Mouse (Mus musculus) liver, embryonic 14.5 days (tissue): ENCODE measurements around the gene Ccdc88a. TPM values are rescaled to one million over a fixed set of nuclear protein-coding genes. Genes with fewer than 3 reads are reported as not detected.
A peak's percentile ranks its signal among the peaks of the same experiment; 100 is the strongest.

Experiments used
- ATAC-seq: fragments of 200-750 bp; cut with Nextera tagmentation; 2 replicates; pipeline ENCODE4 v1.8.0; 2017; ENCODE audit warnings: moderate number of reproducible peaks, mild to moderate bottlenecking, moderate library complexity; ENCODE audit not compliant: insufficient read depth
- DNase-seq, 3 experiments: peaks; one replicate each; pipeline ENCODE4 v3.0.0-alpha.2; 2012 to 2013; ENCODE audit warnings: low read depth in 3 of 3, low spot score in 3 of 3
- H3K27ac ChIP-seq: fragments of 300-500 bp; sonication (generic); 2 replicates; pipeline ENCODE4 v1.5.1; 2014; ENCODE audit warnings: moderate library complexity, mild to moderate bottlenecking, control low read depth, inconsistent platforms
- H3K27me3 ChIP-seq: fragments of 300-500 bp; sonication (generic); 2 replicates; pipeline ENCODE4 v1.6.1; 2014; ENCODE audit warnings: mild to moderate bottlenecking, low read length, moderate library complexity; ENCODE audit not compliant: control insufficient read depth, insufficient read depth
- H3K36me3 ChIP-seq: fragments of 300-500 bp; sonication (generic); replicated peaks from 2 replicates; pipeline ENCODE4 v1.6.1; 2014; ENCODE audit warnings: low read depth; ENCODE audit not compliant: control insufficient read depth, insufficient read depth
- H3K4me1 ChIP-seq, 2 experiments: fragments of 200-500 bp in 1 of 2; fragments of 300-500 bp in 1 of 2; sonication (generic) in 1 of 2; replicated peaks; 2 replicates each; pipeline ENCODE4 v1.6.1; 2012 to 2014; ENCODE audit warnings: antibody characterized with exemption in 1 of 2, inconsistent platforms in 1 of 2, low read length in 1 of 2; ENCODE audit not compliant: control insufficient read depth in 2 of 2, insufficient read depth in 2 of 2
- H3K4me2 ChIP-seq: fragments of 300-500 bp; sonication (generic); 2 replicates; pipeline ENCODE4 v1.6.1; 2014; ENCODE audit warnings: low read depth, mild to moderate bottlenecking, control low read depth, moderate library complexity
- H3K4me3 ChIP-seq, 2 experiments: fragments of 200-500 bp in 1 of 2; fragments of 300-500 bp in 1 of 2; sonication (generic) in 1 of 2; 2 replicates each; pipeline ENCODE4 v1.5.1; 2012 to 2014; ENCODE audit warnings: low read depth in 2 of 2, low read length in 2 of 2, mild to moderate bottlenecking in 2 of 2, control low read depth in 1 of 2, inconsistent platforms in 1 of 2, moderate library complexity in 1 of 2; ENCODE audit not compliant: insufficient read depth in 1 of 2
- H3K9ac ChIP-seq: fragments of 300-500 bp; sonication (generic); replicated peaks from 2 replicates; pipeline ENCODE4 v1.6.1; 2014; ENCODE audit warnings: mild to moderate bottlenecking, control low read depth, moderate library complexity
- H3K9me3 ChIP-seq: fragments of 300-500 bp; sonication (generic); 2 replicates; pipeline ENCODE4 v1.6.1; 2016; ENCODE audit warnings: low read length, mixed read lengths; ENCODE audit not compliant: control insufficient read depth
- CTCF ChIP-seq: IDR thresholded peaks from 2 replicates; pipeline ENCODE4 v1.5.1; 2016; ENCODE audit warnings: antibody characterized with exemption, low read depth, control low read depth
- EP300 ChIP-seq: IDR thresholded peaks from 2 replicates; pipeline ENCODE4 v1.6.1; 2016; ENCODE audit warnings: antibody characterized with exemption, low read depth
- WGBS: fragments of 180-500 bp; shearing (Covaris S2); extraction: QIAGEN DNeasy Blood & Tissue Kit; methylation state at CpG from one replicate; pipeline ENCODE4 v1.1.7; 2014; ENCODE audit not compliant: insufficient replicate concordance; 5-methylcytosine and 5-hydroxymethylcytosine counted together
- polyA plus RNA-seq, 2 experiments: library from polyadenylated mRNA; depleted of rRNA in 1 of 2; stranded (reverse) in 1 of 2; unstranded in 1 of 2; fragments of >200 nt; fragmentation: Nextera tagmentation in 1 of 2; extraction: Ambion mirVana in 1 of 2; gene quantifications; 2 replicates each; pipeline versions ENCODE4 v1.2.1 to v1.2.3; 2012 to 2014

The Ccdc88a gene
- polyA plus RNA-seq, 2 experiments: 1.2 to 3.5 TPM

DNA sequence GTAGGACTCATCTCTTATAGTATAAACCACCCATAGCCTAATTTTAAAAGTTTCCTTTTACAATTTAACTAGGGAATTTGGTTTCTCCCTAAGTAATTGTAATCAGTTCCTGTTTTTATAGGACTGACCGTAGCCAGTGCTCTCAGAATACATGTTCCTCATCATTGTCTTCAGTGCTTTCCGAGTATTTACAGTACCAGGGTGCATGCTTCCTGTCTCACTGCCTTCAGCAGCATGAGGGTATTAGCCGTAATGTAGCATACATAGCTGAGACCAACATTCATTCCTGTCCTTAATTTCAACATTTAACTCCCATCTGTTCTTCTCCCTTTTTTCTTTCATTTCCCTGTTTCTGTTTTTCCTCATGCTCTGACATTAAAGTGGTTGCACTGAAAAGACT lies 123.5 kb downstream of the Ccdc88a start:
- Histone ChIP-seq H3K27ac (no peak overlapping the region), H3K36me3 (no peaks in the 10 kb centered on the region), H3K4me3 (no peak overlapping the region), H3K4me1 (no peaks in the 10 kb centered on the region), H3K9ac (no peak overlapping the region), H3K9me3 (no peaks in the 10 kb centered on the region), H3K4me2 (no peak overlapping the region), H3K27me3 (no peaks in the 10 kb centered on the region)
- TF ChIP-seq CTCF (no peak), EP300 (no peak)
- no peak for ATAC-seq
- 64% methylated on average over 3 of the region's 3 CpGs for WGBS
- no peak for DNase-seq

DNA sequence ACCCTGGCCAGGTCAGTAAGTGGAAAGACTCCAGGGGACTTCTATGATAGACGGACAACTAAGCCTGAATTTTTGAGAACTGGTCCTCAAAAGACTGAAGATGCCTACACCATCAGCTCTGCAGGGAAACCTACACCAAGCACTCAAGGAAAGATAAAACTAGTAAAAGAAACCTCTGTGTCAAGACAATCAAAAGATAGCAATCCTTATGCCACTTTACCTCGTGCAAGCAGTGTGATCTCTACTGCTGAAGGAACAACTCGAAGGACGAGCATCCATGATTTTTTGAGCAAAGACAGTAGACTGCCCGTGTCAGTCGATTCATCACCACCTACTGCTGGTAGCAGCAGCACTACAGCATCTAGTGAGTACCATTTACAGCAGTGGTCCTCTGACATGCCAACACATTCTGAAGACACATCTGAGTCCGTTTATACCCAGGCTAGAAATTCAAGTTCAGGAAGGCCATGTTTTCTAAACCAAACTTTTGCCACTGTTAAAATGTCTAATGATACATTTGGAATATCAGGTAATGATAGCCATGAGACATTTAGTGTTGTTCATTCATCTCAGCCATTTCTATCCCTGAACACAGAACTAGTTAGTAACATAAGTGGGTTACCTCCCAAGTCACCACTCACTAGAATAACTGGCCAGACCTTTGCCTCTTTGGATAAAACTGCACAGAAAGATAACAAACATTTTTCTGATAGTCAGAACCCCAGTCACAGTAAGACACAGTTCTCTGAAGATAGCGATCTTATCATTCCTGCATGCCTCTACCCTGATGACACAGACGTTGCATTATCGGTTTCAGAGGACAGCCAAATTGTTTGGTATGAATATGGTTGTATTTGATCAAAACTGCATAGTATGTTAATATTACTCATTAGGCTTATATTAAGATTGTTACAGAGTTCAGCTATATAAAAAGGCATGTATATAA lies 130.8 kb downstream of the Ccdc88a start:
- Histone ChIP-seq H3K27me3 (no peaks in the 10 kb centered on the region), H3K9me3 (no peaks in the 10 kb centered on the region), H3K27ac (peak overlapping the region; percentile 20), H3K36me3 (no peaks in the 10 kb centered on the region), H3K4me2 (peak overlapping the region; percentile 35; the same call in 1 of the 2 replicates), H3K4me3 (no peak overlapping the region), H3K9ac (no peak overlapping the region), H3K4me1 (peaks cover 13 to 18% of the 10 kb centered on the region in 2 experiments)
- DNase-seq (peak in 2 of 3 experiments; percentile 28 to 49), ATAC-seq (peak; percentile 90)
- TF ChIP-seq CTCF (no peak), EP300 (peak; percentile 92)
- 54% methylated on average over 10 of the region's 10 CpGs for WGBS

DNA sequence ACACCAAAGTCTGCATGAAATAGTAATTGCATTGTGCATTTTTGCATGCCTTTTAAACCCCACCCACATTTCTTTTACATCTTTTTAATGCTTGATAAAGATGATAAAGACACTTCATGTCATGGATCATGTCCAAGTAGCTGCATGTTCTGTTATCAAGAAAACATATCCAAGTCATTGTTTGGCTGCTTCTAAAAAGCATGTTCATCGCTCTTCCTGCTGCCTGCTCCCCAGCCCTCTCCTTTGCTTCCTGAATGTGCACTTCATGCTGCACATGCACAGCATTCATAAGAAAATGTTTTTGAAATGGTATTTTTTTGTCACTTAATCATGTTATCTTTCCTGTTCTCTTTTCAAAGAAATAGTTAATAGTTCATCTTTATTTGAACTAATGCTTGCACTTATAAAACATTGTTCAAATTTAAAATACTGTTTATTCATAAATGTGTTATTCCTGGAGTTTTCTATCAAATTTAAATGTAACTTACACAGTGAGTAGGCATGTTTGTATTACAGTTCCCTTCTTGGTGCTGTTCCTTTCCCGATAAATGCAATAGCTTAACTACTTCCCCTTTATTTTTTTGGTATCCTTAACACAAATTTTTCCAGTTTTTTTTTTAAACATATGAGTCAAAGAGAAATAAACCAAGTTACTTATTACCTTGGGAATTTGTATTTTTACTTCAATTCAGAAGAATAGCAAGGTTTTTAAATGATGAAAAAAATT lies 131.6 kb downstream of the Ccdc88a start:
- WGBS: 25% methylated on average over 2 of the region's 2 CpGs
- ATAC-seq: peak; percentile 63; the same call in 1 of the 2 replicates
- no peaks in the 10 kb centered on the region for H3K9me3 ChIP-seq
- no peak overlapping the region for H3K9ac ChIP-seq
- no peak for TF ChIP-seq EP300
- no peak for TF ChIP-seq CTCF
- H3K4me2 ChIP-seq: peak overlapping the region; percentile 35; the same call in 1 of the 2 replicates
- H3K4me1 ChIP-seq: peaks cover 13 to 18% of the 10 kb centered on the region in 2 experiments
- no peaks in the 10 kb centered on the region for H3K27me3 ChIP-seq
- H3K36me3 ChIP-seq: no peaks in the 10 kb centered on the region
- no peak overlapping the region for H3K4me3 ChIP-seq
- no peak for DNase-seq
- H3K27ac ChIP-seq: peak overlapping the region; percentile 29

DNA sequence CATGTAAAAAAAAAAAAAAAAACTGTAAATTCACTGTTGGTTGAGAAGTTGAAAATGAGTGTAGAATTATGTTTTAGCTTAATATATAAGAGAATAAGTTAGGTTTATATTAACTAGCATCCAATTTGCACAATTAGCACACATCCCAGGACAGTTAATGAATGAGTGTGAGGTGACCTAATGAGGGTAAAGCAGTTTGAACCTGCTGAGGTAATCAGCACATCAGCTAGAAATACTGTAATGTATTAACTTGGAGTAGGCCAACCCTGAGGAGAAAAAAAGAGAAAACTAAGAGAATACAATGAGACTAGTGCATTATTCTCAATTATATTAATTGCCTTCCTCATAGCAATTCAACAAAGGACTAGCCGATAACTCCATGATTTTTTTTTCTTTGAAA lies 136.0 kb downstream of the Ccdc88a start:
- Histone ChIP-seq H3K9me3 (no peaks in the 10 kb centered on the region), H3K4me1 (peaks cover 10 to 13% of the 10 kb centered on the region in 2 experiments), H3K36me3 (peaks cover 2% of the 10 kb centered on the region), H3K27ac (no peak overlapping the region), H3K27me3 (no peaks in the 10 kb centered on the region), H3K4me2 (no peak overlapping the region), H3K9ac (no peak overlapping the region), H3K4me3 (no peak overlapping the region)
- ATAC-seq (no peak), DNase-seq (no peak)
- TF ChIP-seq EP300: no peak
- TF ChIP-seq CTCF: no peak
- 90% methylated on average over 1 of the region's 1 CpGs for WGBS
